Mouse (Mus musculus) liver (tissue): ENCODE data around the gene Map3k7.

Experiments used
- DNase-seq: peaks from one replicate; pipeline ENCODE4 v3.0.0-alpha.2; 2020; ENCODE audit warnings: mixed read lengths

The Map3k7 gene

GRCm38 (mm10) chr4:31963354-31964193 lies at the start of gene Map3k7:
Map3k7 (plus strand) TSS chr4:31964097.
- DNase-seq: peak; percentile 92

DNA sequence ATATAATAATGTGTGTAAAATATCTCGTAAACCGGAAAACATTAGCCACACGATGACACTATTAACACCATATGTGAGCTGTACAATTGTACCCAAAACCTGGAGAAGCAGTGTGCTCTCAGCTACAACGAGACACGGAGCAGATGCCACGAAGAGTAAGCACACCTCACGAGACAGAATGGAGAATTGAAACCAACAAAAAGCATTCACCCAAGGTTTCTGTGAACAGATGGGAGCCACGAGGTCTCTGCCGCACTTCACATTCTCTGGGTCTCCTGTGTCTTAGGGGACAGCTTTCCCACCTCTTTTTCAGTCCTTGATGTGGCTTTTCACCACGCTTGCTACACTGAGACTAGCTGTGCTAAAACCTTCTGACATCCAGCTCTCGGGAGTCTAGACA lies 48.8 kb upstream of the Map3k7 start:
- no peak for DNase-seq

GRCm38 (mm10) chr4:31918717-31919116 lies 45.2 kb upstream of the Map3k7 start:
- DNase-seq: no peak

- no peak for DNase-seq
These were observed 41.7 kb upstream of the Map3k7 start for GRCm38 (mm10) chr4:31922215-31922614.

DNA sequence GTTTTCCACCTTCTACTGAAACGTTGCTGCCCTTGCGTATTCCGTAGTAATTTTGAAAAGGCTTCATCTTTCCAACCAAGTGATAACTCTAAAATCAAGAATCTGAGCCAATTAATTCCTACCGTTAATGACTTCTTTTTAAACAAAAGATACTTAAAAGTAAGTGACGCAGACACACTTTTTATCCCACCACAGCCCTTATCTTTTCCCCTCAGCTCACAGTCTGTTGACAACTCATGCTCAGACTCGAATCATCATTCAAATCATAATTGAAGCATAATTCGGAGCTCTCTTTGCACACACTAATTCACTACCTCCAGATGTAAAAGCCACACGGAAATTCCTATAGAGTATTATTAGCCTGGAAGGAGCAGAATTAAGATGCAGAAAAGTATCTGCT lies 40.5 kb upstream of the Map3k7 start:
- DNase-seq: no peak

DNA sequence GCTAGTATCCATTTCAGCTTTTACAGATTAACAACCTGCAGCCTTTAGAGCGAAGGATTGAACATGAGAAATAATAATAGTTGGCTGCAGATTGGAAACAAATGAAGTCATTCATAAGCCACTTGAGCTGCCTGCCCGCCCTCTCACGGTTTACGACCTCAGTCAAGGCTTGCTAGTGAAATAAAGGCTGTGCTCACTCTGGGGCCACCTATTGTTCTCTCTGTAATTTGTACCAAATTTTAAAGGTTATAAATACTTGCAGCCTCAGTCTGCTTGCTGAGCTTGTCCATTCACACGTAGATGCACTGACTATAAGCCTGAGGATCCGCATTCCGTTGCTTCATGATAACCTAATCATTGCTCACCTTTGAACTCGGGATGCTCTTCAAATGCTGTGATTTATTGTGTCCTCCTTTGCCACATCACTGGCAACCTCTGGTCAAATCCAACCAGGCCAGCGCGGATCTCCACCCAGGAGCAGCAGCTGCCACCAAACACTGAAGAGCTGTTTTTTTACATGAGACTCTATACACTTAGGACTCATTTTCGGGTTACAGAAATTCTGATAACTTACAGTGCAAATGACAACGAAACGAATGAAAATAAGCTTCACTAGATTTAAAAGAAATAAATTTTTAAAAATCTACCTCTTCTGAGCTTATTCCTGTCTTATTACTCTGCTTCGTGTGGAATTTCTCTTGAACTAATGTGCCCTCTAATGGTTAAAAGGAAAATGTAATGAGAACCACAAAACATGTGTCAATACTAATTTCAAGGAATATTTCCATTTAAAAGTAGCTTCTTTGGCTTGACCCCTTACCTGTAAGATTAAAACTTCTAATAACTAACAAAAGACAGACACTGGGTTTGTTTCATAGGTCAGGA lies 39.4 kb upstream of the Map3k7 start:
- DNase-seq: no peak

- DNase-seq: no peak
These were observed 30.7 kb upstream of the Map3k7 start for GRCm38 (mm10) chr4:31933171-31933570.

DNA sequence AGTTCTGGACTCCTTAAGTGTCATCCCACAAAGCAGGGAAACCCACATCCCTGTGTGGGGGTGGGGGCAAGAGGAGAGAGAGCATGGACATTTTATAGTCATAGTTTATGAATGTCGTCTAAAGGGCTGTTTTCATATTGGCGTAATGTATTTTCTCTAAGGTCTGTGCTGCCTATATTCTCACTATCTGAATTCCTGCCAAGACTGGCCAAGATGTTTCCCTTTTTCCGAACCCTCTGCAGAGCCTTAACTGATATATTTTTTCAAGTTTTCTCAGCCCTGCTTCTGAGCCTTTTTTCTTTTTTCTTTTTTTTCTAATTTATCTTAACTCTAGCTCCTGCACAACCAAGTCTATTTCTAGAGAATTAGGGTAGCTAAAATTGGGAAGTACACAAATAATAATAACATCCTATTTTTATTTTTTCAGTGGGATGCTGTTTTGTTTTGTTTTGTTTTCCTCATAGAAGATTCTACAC lies 28.0 kb upstream of the Map3k7 start:
- DNase-seq: no peak

- DNase-seq: no peak
These were observed 27.5 kb upstream of the Map3k7 start for GRCm38 (mm10) chr4:31936358-31936757.

GRCm38 (mm10) chr4:31936911-31937375 lies 27.0 kb upstream of the Map3k7 start:
- no peak for DNase-seq

DNA sequence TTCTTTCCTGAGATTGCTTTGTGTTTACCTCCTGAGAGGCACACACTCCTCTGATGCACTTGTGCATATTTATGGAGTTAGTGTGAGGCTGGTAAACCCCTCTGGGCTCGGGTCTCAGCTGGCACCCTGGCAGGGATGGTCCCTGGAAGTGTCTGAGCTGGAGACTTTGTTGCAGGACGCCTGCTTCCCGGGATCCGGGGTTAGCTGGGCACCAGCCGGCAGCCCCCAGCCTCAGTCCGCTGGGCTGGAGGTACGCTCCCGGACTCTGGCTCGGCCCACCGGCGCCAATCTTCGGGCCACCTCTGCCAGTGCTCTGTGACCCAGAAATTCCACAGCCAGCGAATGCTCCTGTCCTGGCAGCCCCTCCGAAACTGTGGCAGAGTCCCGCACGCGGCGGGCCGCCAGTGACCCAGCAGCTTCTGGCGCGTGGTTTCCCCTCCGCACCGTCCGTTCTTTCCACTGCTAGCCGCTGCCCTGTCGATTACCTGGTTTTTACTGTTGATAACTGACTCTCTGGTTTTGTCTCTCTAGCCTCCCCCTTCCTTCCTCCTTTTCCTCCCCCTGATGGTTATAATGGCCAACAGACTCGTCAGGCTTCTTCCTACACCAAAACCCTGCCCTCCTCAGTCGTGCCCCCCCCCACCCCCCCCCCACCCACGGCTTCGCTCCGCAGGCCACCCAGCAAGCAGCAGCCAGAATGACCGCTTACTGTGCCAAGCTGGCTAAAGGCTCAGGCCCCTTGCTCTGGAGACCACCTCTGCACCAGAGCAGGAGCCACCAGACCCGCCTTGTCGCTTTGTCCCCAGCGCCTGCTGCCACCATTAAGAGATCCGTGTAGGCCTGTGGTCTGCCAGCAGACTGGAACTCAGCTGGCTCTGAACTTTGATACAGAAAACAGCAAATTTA lies 26.3 kb upstream of the Map3k7 start:
- DNase-seq: peak; percentile 5

- no peak for DNase-seq
These were observed 25.3 kb upstream of the Map3k7 start for GRCm38 (mm10) chr4:31938416-31939106.

- no peak for DNase-seq
These were observed 22.3 kb upstream of the Map3k7 start for GRCm38 (mm10) chr4:31941616-31942015.

GRCm38 (mm10) chr4:31943045-31943444 lies 20.9 kb upstream of the Map3k7 start:
- DNase-seq: no peak

DNA sequence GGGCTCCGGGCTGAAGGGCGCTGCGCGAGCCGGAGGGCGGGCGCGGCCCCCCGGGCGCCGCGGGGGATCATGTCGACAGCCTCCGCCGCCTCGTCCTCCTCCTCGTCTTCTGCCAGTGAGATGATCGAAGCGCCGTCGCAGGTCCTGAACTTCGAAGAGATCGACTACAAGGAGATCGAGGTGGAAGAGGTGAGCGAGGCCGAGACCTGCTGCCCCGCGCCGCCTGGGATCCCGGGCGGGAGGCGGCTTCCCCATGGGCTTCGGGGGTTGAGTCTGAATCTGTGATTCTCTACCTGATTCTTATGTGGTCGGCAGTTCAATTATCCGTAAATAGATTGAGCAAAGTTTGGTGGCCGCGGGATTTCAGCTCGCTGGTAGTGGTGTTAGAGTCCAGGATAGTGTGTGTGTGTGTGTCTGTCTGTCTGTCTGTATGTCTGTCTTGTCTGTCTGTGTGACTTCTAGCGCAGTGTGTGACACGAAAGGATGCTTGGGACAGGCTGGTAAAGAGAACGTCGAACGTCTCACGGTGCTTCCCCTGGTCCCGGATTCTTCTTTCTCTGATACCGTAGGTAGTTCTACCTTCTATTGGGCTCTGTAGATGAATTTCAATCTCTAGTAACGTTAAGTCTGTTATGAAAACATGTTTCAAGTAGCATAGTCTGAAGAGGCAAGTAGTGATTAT lies 438 bp downstream of the Map3k7 start:
- no peak for DNase-seq

DNA sequence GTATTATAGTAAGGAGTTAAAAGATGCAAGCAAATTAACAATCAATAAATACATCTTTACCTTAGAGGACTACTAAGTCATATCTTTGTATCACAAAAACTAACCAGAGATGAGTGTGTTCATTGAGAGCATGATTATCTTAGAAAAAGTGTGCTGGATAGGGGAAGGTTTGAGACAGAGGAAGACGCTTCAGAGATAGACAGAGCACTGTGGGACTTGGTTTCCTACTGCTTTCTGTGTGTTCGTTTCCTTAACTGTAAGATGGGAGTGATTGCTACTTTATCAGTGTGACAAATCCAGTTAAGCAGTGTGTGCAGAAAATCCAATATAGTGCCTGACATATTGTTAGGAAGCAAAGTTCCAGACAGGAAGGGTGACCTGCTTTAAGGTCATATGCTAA lies 1.3 kb downstream of the Map3k7 start:
- DNase-seq: no peak

GRCm38 (mm10) chr4:31971437-31971836 lies 7.5 kb downstream of the Map3k7 start:
- no peak for DNase-seq

GRCm38 (mm10) chr4:31972181-31972580 lies 8.3 kb downstream of the Map3k7 start:
- no peak for DNase-seq

GRCm38 (mm10) chr4:31975260-31975950 lies 11.5 kb downstream of the Map3k7 start:
- no peak for DNase-seq

DNA sequence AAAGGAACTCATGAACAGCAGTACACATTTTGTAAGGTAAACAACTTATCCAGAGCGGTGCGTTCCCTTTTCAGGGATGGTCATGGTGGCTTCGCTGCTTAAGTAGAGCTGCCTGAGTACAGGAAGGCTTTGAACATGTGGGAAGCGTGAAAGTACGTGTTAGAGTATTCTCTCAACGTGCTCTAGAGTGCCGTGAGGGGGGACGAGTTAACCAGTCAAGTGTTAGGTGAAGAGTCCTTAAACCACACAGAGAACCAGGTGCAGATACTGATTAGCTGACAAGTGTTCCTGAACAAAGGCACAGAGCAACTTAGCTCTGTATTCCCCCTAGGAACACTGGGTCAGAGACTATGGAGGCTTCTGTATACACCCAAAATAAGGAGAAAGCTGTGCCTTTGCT lies 18.0 kb downstream of the Map3k7 start:
- no peak for DNase-seq

DNA sequence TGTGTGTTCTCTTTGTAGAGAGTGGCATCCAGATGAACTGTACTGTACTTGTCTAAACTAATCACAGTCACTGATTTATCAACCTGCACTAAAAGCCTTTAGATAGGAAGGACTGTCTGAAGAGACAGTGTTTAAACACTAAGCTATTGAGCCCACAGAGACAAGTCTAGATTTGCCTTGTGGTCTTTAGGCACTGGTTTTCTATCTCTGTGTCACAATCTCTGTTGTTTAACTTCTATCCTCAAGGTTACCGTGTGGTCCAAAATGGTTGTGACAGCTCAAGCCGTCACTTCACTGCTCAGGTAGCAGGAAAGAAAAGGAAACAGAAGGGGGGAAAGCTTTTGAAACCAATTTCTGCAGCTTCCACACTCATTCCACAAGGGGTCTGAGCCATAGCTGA lies 29.5 kb downstream of the Map3k7 start:
- no peak for DNase-seq
